Mouse (Mus musculus): ENCODE results near the gene Bsn.
"Not testable (repeated sequence)": the region's sequence is repeated elsewhere in the genome, so short reads cannot be mapped to it uniquely, and the experiment has no call there.

Bsn gene

GRCm38 (mm10) chr9:108196920-108197677, 6.9 kb upstream of the Bsn start:
- DNase-seq, result no peak

GRCm38 (mm10) chr9:108196222-108196621, 6.0 kb upstream of the Bsn start:
- DNase-seq, result not testable (repeated sequence)

- DNase-seq, result peak; percentile 59
Measured at GRCm38 (mm10) chr9:108189488-108189786, 747 bp downstream of the Bsn start.

- no peak for DNase-seq
Measured at GRCm38 (mm10) chr9:108189023-108189422, 1.2 kb downstream of the Bsn start.

GRCm38 (mm10) chr9:108188511-108188910, 1.7 kb downstream of the Bsn start:
- DNase-seq, result no peak

GRCm38 (mm10) chr9:108187616-108188015, 2.6 kb downstream of the Bsn start:
- DNase-seq, result no peak

GRCm38 (mm10) chr9:108185786-108186185, 4.4 kb downstream of the Bsn start:
- DNase-seq, result no peak

GRCm38 (mm10) chr9:108183531-108183994, 6.6 kb downstream of the Bsn start:
- DNase-seq, result no peak

- no peak for DNase-seq
Measured at GRCm38 (mm10) chr9:108182806-108183506, 7.2 kb downstream of the Bsn start.

GRCm38 (mm10) chr9:108178391-108178790, 11.8 kb downstream of the Bsn start:
- DNase-seq, result no peak

GRCm38 (mm10) chr9:108175116-108175838, 14.9 kb downstream of the Bsn start:
- no peak for DNase-seq

- DNase-seq, result no peak
Measured at GRCm38 (mm10) chr9:108172777-108173350, 17.3 kb downstream of the Bsn start.

- DNase-seq, result no peak
Measured at GRCm38 (mm10) chr9:108169751-108170150, 20.4 kb downstream of the Bsn start.

- no peak for DNase-seq
Measured at GRCm38 (mm10) chr9:108165143-108165542, 25.0 kb downstream of the Bsn start.

GRCm38 (mm10) chr9:108163646-108164284, 26.4 kb downstream of the Bsn start:
- DNase-seq, result no peak

- DNase-seq, result no peak
Measured at GRCm38 (mm10) chr9:108157891-108158290, 32.3 kb downstream of the Bsn start.

GRCm38 (mm10) chr9:108157451-108157850, 32.7 kb downstream of the Bsn start:
- DNase-seq, result no peak

GRCm38 (mm10) chr9:108156786-108157185, 33.4 kb downstream of the Bsn start:
- no peak for DNase-seq

GRCm38 (mm10) chr9:108154814-108155213, 35.4 kb downstream of the Bsn start:
- DNase-seq, result no peak

GRCm38 (mm10) chr9:108153516-108154448, 36.4 kb downstream of the Bsn start:
- DNase-seq, result no peak

- DNase-seq, result no peak
Measured at GRCm38 (mm10) chr9:108150486-108150885, 39.7 kb downstream of the Bsn start.

GRCm38 (mm10) chr9:108149817-108150216, 40.4 kb downstream of the Bsn start:
- DNase-seq, result peak; percentile 32

All from retina, postnatal 1 day (tissue).